Mouse (Mus musculus) megakaryocyte-erythroid progenitor cell, adult 5 weeks (primary cell): ENCODE results near the gene Wfdc21. TPM values are rescaled to one million over a fixed set of nuclear protein-coding genes. Genes with fewer than 3 reads are reported as not detected.

Experiments
- polyA plus RNA-seq: library from polyadenylated mRNA; stranded (reverse); fragments of >175 nt; gene quantifications from 2 replicates; pipeline ENCODE4 v1.2.3, GENCODE M21; 2012

Wfdc21 gene
- polyA plus RNA-seq: 3.1 and 7.6 TPM in 2 replicates

GRCm38 (mm10) chr11:83746681-83747080, at the start of gene Wfdc21:
TSS of gene Wfdc21 (plus strand) at chr11:83746940.

GRCm38 (mm10) chr11:83703705-83704104, 43.0 kb upstream of the Wfdc21 start, which contains the start of gene Wfdc17:
TSS of gene Wfdc17 (plus strand) at chr11:83703991.

GRCm38 (mm10) chr11:83708715-83709114, 38.0 kb upstream of the Wfdc21 start, which contains the start of gene Wfdc18:
TSS of gene Wfdc18 (plus strand) at chr11:83709015.

GRCm38 (mm10) chr11:83753581-83754181, 6.9 kb downstream of the Wfdc21 start, which contains the start of gene Heatr6:
TSS of gene Heatr6 (plus strand) at chr11:83753696.

Other genes with a start within 250 kb of the Wfdc21 start
- 0.02 TPM in 1 of 2 replicates, not detected in the other for gene Heatr9, start 224.8 kb upstream of the Wfdc21 start, polyA plus RNA-seq
- 15.6 and 16.3 TPM in 2 replicates for gene Ccl5, start 216.4 kb upstream of the Wfdc21 start, polyA plus RNA-seq
- 4.0 and 6.2 TPM in 2 replicates for gene Ccl9, start 168.3 kb upstream of the Wfdc21 start, polyA plus RNA-seq
- 5.9 and 13.8 TPM in 2 replicates for gene Ccl6, start 153.9 kb upstream of the Wfdc21 start, polyA plus RNA-seq
- not detected in 2 replicates for gene Rpl9-ps1, start 101.3 kb upstream of the Wfdc21 start, polyA plus RNA-seq
- 59.9 and 76.6 TPM in 2 replicates for gene Ccl3, start 97.6 kb upstream of the Wfdc21 start, polyA plus RNA-seq
- gene Ccl4, start 84.4 kb upstream of the Wfdc21 start, polyA plus RNA-seq: 13.6 and 17.5 TPM in 2 replicates
- 0.30 and 0.68 TPM in 2 replicates for gene Wfdc17, start 42.9 kb upstream of the Wfdc21 start, polyA plus RNA-seq
- gene Wfdc18, start 37.9 kb upstream of the Wfdc21 start, polyA plus RNA-seq: not detected in 2 replicates
- gene Heatr6, start 6.8 kb downstream of the Wfdc21 start, polyA plus RNA-seq: 6.7 and 7.6 TPM in 2 replicates
- gene Hnf1b, start 103.1 kb downstream of the Wfdc21 start, polyA plus RNA-seq: 0.55 TPM in 1 of 2 replicates, not detected in the other
- 2.1 and 2.6 TPM in 2 replicates for gene Ddx52, start 195.1 kb downstream of the Wfdc21 start, polyA plus RNA-seq
- gene Synrg, start 217.5 kb downstream of the Wfdc21 start, polyA plus RNA-seq: 5.8 and 7.4 TPM in 2 replicates